Mouse (Mus musculus) testis, adult 2 months (tissue): ENCODE measurements at regions not wholly inside any gene's neighbourhood (a gene's known extent, or its start where the extent isn't known, plus 50 kb on each side); places are given as distances from the start of the nearest gene placed in this dataset.

Experiments used
- CTCF ChIP-seq: fragments of 200-500 bp; IDR thresholded peaks from 2 replicates; pipeline ENCODE4 v1.5.1; 2012; ENCODE audit warnings: low read depth, mild to moderate bottlenecking, inconsistent platforms, low read length, moderate library complexity; ENCODE audit not compliant: control insufficient read depth, insufficient read depth, insufficient replicate concordance
- POLR2A ChIP-seq: fragments of 200-500 bp; IDR thresholded peaks from 2 replicates; pipeline ENCODE4 v1.6.1; 2012; ENCODE audit warnings: low read depth, mild to moderate bottlenecking, inconsistent platforms, low read length, moderate library complexity; ENCODE audit not compliant: control insufficient read depth

DNA sequence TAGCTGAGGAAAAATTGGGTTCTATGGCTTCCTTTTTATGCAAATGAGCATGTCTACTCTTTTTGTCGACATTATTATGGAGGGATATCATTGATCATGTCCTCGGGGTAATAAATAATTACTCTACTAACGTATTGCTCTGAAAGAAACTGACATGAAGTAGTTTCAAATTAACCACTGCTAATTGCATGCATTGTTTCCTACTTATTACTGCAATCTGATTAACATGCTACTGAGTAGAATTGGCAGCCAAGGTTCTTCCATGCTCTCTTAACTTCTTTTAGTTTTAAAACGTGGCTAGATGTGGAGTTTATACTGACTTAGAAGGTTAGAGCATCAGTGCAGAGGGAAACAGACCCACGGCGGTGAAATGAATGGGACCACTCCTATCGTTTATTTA lies 137.3 kb upstream of the Gk2 start:
- TF ChIP-seq CTCF, result no peak
- TF ChIP-seq POLR2A, result no peak
